Mouse (Mus musculus) testis, adult 2 months (tissue): ENCODE data around the gene Tmem222. TPM values are rescaled to one million over a fixed set of nuclear protein-coding genes. Genes with fewer than 3 reads are reported as not detected.
A peak's percentile ranks its signal among the peaks of the same experiment; 100 is the strongest.

ENCODE experiments used
- H3K27ac ChIP-seq: fragments of 200-500 bp; 2 replicates; pipeline ENCODE4 v1.5.1; 2012; ENCODE audit warnings: low read depth, low read length; ENCODE audit not compliant: control insufficient read depth, insufficient read depth
- H3K27me3 ChIP-seq: fragments of 200-500 bp; 2 replicates; pipeline ENCODE4 v1.6.1; 2012; ENCODE audit warnings: mild to moderate bottlenecking, low read length, moderate library complexity; ENCODE audit not compliant: control insufficient read depth, insufficient read depth
- H3K36me3 ChIP-seq: fragments of 200-500 bp; 2 replicates; pipeline ENCODE4 v1.6.1; 2012; ENCODE audit warnings: mild to moderate bottlenecking, low read length; ENCODE audit not compliant: control insufficient read depth, insufficient read depth
- H3K4me1 ChIP-seq: fragments of 200-500 bp; 2 replicates; pipeline ENCODE4 v1.6.1; 2012; ENCODE audit warnings: low read length; ENCODE audit not compliant: control insufficient read depth, insufficient read depth
- H3K4me3 ChIP-seq: fragments of 200-500 bp; 2 replicates; pipeline ENCODE4 v1.5.1; 2012; ENCODE audit warnings: low read depth, mild to moderate bottlenecking, low read length, moderate library complexity, mixed read lengths; ENCODE audit not compliant: control insufficient read depth
- CTCF ChIP-seq: fragments of 200-500 bp; IDR thresholded peaks from 2 replicates; pipeline ENCODE4 v1.5.1; 2012; ENCODE audit warnings: low read depth, mild to moderate bottlenecking, inconsistent platforms, low read length, moderate library complexity; ENCODE audit not compliant: control insufficient read depth, insufficient read depth, insufficient replicate concordance
- POLR2A ChIP-seq: fragments of 200-500 bp; IDR thresholded peaks from 2 replicates; pipeline ENCODE4 v1.6.1; 2012; ENCODE audit warnings: low read depth, mild to moderate bottlenecking, inconsistent platforms, low read length, moderate library complexity; ENCODE audit not compliant: control insufficient read depth
- polyA plus RNA-seq: library from polyadenylated mRNA; depleted of rRNA; stranded (reverse); fragments of >200 nt; gene quantifications from 2 replicates; pipeline ENCODE4 v1.2.3, GENCODE M21; 2012; rRNA removed

The Tmem222 gene
- polyA plus RNA-seq: 48.5 and 50.1 TPM in 2 replicates

GRCm38 (mm10) chr4:133277104-133278026, at the start of gene Tmem222:
Tmem222 (minus strand) TSS chr4:133277792.
- no peaks in the 10 kb centered on the region for H3K36me3 ChIP-seq
- TF ChIP-seq CTCF (no peak), POLR2A (peak; percentile 61)
- H3K4me1 ChIP-seq: peaks cover 4% of the 10 kb centered on the region; the same call in 1 of the 2 replicates
- H3K27ac ChIP-seq: peak within 1 kb of the TSS; percentile 77
- peak within 1 kb of the TSS; percentile 92 for H3K4me3 ChIP-seq
- no peaks in the 10 kb centered on the region for H3K27me3 ChIP-seq

GRCm38 (mm10) chr4:133319667-133320066, 42.1 kb upstream of the Tmem222 start:
- Histone ChIP-seq H3K36me3 (no peaks in the 10 kb centered on the region), H3K4me3 (no peak overlapping the region), H3K27me3 (no peaks in the 10 kb centered on the region), H3K27ac (no peak overlapping the region), H3K4me1 (no peaks in the 10 kb centered on the region)
- no peak for TF ChIP-seq CTCF
- TF ChIP-seq POLR2A: no peak

GRCm38 (mm10) chr4:133315991-133316390, 38.4 kb upstream of the Tmem222 start:
- Histone ChIP-seq H3K4me3 (no peak overlapping the region), H3K27me3 (no peaks in the 10 kb centered on the region), H3K36me3 (no peaks in the 10 kb centered on the region; the same call in 1 of the 2 replicates), H3K4me1 (no peaks in the 10 kb centered on the region), H3K27ac (no peak overlapping the region)
- TF ChIP-seq CTCF (no peak), POLR2A (no peak)

- Histone ChIP-seq H3K36me3 (no peaks in the 10 kb centered on the region; the same call in 1 of the 2 replicates), H3K4me1 (no peaks in the 10 kb centered on the region), H3K4me3 (no peak overlapping the region), H3K27ac (no peak overlapping the region), H3K27me3 (no peaks in the 10 kb centered on the region)
- TF ChIP-seq POLR2A (no peak), CTCF (no peak)
Measured at GRCm38 (mm10) chr4:133314896-133315295, 37.3 kb upstream of the Tmem222 start.

GRCm38 (mm10) chr4:133309948-133310347, 32.4 kb upstream of the Tmem222 start:
- TF ChIP-seq CTCF: peak; percentile 96
- no peak for TF ChIP-seq POLR2A
- Histone ChIP-seq H3K27ac (no peak overlapping the region), H3K36me3 (peaks cover 2% of the 10 kb centered on the region; the same call in 1 of the 2 replicates), H3K27me3 (no peaks in the 10 kb centered on the region), H3K4me1 (no peaks in the 10 kb centered on the region), H3K4me3 (no peak overlapping the region)

- H3K4me1 ChIP-seq: no peaks in the 10 kb centered on the region
- no peak overlapping the region for H3K27ac ChIP-seq
- peaks cover 4% of the 10 kb centered on the region for H3K36me3 ChIP-seq
- TF ChIP-seq CTCF (peak; percentile 80; the same call in 1 of the 2 replicates), POLR2A (no peak)
- H3K4me3 ChIP-seq: no peak overlapping the region
- H3K27me3 ChIP-seq: no peaks in the 10 kb centered on the region
Measured at GRCm38 (mm10) chr4:133307331-133307730, 29.7 kb upstream of the Tmem222 start.

GRCm38 (mm10) chr4:133305825-133306224, 28.2 kb upstream of the Tmem222 start:
- H3K36me3 ChIP-seq: peaks cover 4% of the 10 kb centered on the region
- no peak overlapping the region for H3K4me3 ChIP-seq
- TF ChIP-seq CTCF: no peak
- TF ChIP-seq POLR2A: no peak
- H3K4me1 ChIP-seq: no peaks in the 10 kb centered on the region
- no peak overlapping the region for H3K27ac ChIP-seq
- H3K27me3 ChIP-seq: no peaks in the 10 kb centered on the region
